Mouse (Mus musculus): Measurements from ENCODE around the gene Usp35. TPM values are rescaled to one million over a fixed set of nuclear protein-coding genes. Genes with fewer than 3 reads are reported as not detected.

The Usp35 gene
- polyA plus RNA-seq, 1 experiment from 2014 or later, result 2.8 TPM

DNA sequence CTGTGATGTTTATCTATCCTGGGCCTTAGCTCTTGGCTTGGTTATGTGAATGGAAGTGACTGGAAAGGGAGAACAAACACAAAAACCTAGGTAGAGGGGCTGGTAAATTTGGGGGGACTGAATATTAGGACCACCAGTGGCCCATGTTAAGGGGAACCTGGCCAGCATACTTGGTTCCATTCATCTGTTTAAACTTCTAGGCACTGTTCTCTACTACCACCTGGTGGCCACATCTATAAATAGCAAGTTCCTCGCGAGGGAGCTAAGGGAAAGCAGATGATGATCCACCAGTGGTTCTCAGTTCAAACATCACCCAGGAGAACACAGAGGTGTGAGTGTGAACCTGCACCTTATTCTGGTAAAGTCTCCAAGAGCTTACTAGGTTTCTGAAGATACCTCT is 34.4 kb downstream of the Usp35 start:
- Histone ChIP-seq H3K27ac (ENCODE audit: low read depth, low read length) (no peak overlapping the region), H3K4me1 (ENCODE audit: control insufficient read depth, insufficient read depth, low read length) (no peaks in the 10 kb centered on the region), H3K4me3 (ENCODE audit: low read depth, low read length) (no peak overlapping the region), H3K36me3 (ENCODE audit: control insufficient read depth, insufficient read depth, low read length) (no peaks in the 10 kb centered on the region; the same call in 1 of the 2 replicates), H3K4me2 (ENCODE audit: low read depth) (no peak overlapping the region), H3K27me3 (ENCODE audit: control insufficient read depth, insufficient read depth, low read length) (no peaks in the 10 kb centered on the region), H3K9me3 (ENCODE audit: control insufficient read depth, low read length) (no peaks in the 10 kb centered on the region), H3K9ac (ENCODE audit: low read length) (no peak overlapping the region)
- WGBS, result 0% methylated on average over 2 of the region's 2 CpGs
- peak; percentile 38; the same call in 1 of the 2 replicates for ATAC-seq (ENCODE audit: insufficient read depth, low FRiP score, low TSS enrichment)
- DNase-seq (ENCODE audit: low spot score), result peak; percentile 55

DNA sequence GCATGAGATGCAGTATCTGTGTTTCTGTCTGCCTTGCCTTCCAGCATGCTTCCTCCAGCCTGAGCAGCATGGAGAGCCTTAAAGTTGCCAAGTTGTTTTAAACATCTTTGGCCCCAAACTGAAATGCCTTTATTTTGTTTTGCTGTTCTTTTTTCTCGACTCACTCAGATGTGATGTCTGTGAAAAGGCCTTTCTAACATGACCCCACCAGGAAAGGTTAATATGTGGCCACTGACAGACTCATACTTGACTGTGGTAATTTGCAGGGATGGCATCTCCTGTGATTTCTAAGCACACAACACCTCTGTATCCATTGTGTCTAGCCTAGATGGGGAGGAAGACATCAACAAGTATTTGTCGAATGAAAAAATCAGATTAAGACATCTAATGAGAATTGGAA is 34.8 kb downstream of the Usp35 start:
- Histone ChIP-seq H3K27ac (ENCODE audit: low read depth, low read length) (no peak overlapping the region), H3K4me3 (ENCODE audit: low read depth, low read length) (no peak overlapping the region), H3K9me3 (ENCODE audit: control insufficient read depth, low read length) (no peaks in the 10 kb centered on the region), H3K27me3 (ENCODE audit: control insufficient read depth, insufficient read depth, low read length) (no peaks in the 10 kb centered on the region), H3K9ac (ENCODE audit: low read length) (no peak overlapping the region), H3K4me1 (ENCODE audit: control insufficient read depth, insufficient read depth, low read length) (no peaks in the 10 kb centered on the region), H3K4me2 (ENCODE audit: low read depth) (no peak overlapping the region), H3K36me3 (ENCODE audit: control insufficient read depth, insufficient read depth, low read length) (no peaks in the 10 kb centered on the region; the same call in 1 of the 2 replicates)
- 62% methylated on average over 2 of the region's 2 CpGs for WGBS
- ATAC-seq (ENCODE audit: insufficient read depth, low FRiP score, low TSS enrichment) (no peak), DNase-seq (ENCODE audit: low spot score) (no peak)

DNA sequence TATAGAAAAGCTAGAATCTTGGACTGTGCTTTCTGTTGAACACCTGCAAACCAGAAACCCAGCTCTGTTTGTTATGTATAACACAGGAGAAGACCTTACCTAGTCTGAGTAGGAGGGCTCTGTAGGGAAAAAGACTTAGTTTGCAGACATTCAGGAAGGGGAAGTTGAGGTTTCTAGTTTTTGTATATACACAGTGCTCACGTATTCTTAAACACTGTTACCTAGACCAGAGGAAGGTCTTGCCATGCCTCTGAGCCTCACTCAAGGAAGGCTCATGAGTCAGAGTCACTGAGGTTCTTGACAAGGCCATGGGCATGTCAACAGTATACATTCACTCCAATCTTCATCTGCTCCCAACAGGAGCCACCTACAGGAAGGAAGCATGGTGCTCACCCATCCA is 60.8 kb downstream of the Usp35 start:
- WGBS, result 81% methylated on average over 1 of the region's 1 CpGs
- H3K4me1 ChIP-seq (ENCODE audit: control insufficient read depth, insufficient read depth, low read length), result no peaks in the 10 kb centered on the region
- no peak overlapping the region for H3K4me2 ChIP-seq (ENCODE audit: low read depth)
- no peaks in the 10 kb centered on the region for H3K9me3 ChIP-seq (ENCODE audit: control insufficient read depth, low read length)
- no peak overlapping the region for H3K4me3 ChIP-seq (ENCODE audit: low read depth, low read length)
- no peaks in the 10 kb centered on the region for H3K36me3 ChIP-seq (ENCODE audit: control insufficient read depth, insufficient read depth, low read length)
- no peaks in the 10 kb centered on the region for H3K27me3 ChIP-seq (ENCODE audit: control insufficient read depth, insufficient read depth, low read length)
- H3K27ac ChIP-seq (ENCODE audit: low read depth, low read length), result no peak overlapping the region
- no peak for DNase-seq (ENCODE audit: low spot score)
- H3K9ac ChIP-seq (ENCODE audit: low read length), result no peak overlapping the region
- no peak for ATAC-seq (ENCODE audit: insufficient read depth, low FRiP score, low TSS enrichment)

DNA sequence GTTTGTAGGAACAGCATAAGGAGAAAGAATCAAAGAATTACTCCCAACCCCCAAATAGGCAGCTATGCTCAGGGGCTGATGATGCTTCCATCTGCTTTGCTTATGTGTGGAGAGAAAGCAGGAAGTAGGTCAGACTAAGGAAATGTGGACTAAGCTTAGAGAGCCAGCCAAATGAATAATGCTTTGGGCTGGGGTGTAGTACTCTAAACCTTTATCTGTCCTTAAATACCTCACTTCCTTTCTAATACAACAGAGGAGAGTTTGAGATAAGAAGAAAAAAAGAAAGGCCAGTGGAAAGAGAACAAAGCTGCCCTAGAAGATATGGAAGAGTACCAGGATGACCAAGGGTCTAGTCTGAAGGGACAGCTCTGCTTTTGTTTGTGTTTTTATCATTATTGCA is 61.5 kb downstream of the Usp35 start:
- no peaks in the 10 kb centered on the region for H3K27me3 ChIP-seq (ENCODE audit: control insufficient read depth, insufficient read depth, low read length)
- no peaks in the 10 kb centered on the region for H3K4me1 ChIP-seq (ENCODE audit: control insufficient read depth, insufficient read depth, low read length)
- no peaks in the 10 kb centered on the region for H3K9me3 ChIP-seq (ENCODE audit: control insufficient read depth, low read length)
- no peaks in the 10 kb centered on the region for H3K36me3 ChIP-seq (ENCODE audit: control insufficient read depth, insufficient read depth, low read length)
- DNase-seq (ENCODE audit: low spot score) (no peak), ATAC-seq (ENCODE audit: insufficient read depth, low FRiP score, low TSS enrichment) (no peak)
- no peak overlapping the region for H3K27ac ChIP-seq (ENCODE audit: low read depth, low read length)
- no peak overlapping the region for H3K4me2 ChIP-seq (ENCODE audit: low read depth)
- H3K9ac ChIP-seq (ENCODE audit: low read length), result no peak overlapping the region
- no peak overlapping the region for H3K4me3 ChIP-seq (ENCODE audit: low read depth, low read length)

DNA sequence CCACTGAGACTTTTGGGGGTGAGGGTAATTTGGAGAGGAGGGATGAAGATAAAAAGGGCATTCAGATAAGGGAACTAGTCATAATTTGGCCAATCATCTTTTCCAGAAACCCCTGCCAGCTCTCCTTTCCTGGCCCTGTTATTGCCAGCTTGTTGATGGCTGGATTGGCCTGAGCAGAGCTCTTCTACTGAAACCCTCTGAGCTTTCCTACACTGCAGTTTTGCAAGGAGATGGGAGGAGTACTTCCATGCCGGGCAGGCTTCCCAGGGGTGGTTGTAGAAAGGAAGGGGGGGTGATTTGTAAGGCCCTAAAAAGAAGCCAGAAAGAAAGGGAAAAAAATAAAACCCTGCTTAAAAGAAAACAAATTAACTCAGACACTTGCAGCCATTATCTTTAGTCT is 69.3 kb downstream of the Usp35 start:
- no peak for ATAC-seq (ENCODE audit: insufficient read depth, low FRiP score, low TSS enrichment)
- Histone ChIP-seq H3K36me3 (ENCODE audit: control insufficient read depth, insufficient read depth, low read length) (no peaks in the 10 kb centered on the region), H3K4me2 (ENCODE audit: low read depth) (no peak overlapping the region), H3K27ac (ENCODE audit: low read depth, low read length) (no peak overlapping the region), H3K4me3 (ENCODE audit: low read depth, low read length) (no peak overlapping the region), H3K9ac (ENCODE audit: low read length) (no peak overlapping the region), H3K4me1 (ENCODE audit: control insufficient read depth, insufficient read depth, low read length) (no peaks in the 10 kb centered on the region), H3K27me3 (ENCODE audit: control insufficient read depth, insufficient read depth, low read length) (no peaks in the 10 kb centered on the region), H3K9me3 (ENCODE audit: control insufficient read depth, low read length) (no peaks in the 10 kb centered on the region)
- WGBS, result 48% methylated on average over 1 of the region's 1 CpGs
- DNase-seq (ENCODE audit: low spot score), result no peak

Other genes starting within 250 kb of the Usp35 start
- 6.1 and 6.6 TPM in 2 replicates for gene Kctd21, start 307 bp upstream of the Usp35 start, polyA plus RNA-seq (2014; fragmentation: Nextera tagmentation; extraction: Ambion mirVana)
- 33.5 and 35.9 TPM in 2 replicates for gene Alg8, start 39.6 kb upstream of the Usp35 start, polyA plus RNA-seq (2014; fragmentation: Nextera tagmentation; extraction: Ambion mirVana)
- 320 and 333 TPM in 2 replicates for gene Ndufc2, start 68.0 kb upstream of the Usp35 start, polyA plus RNA-seq (2014; fragmentation: Nextera tagmentation; extraction: Ambion mirVana)
- gene Thrsp, start 85.7 kb upstream of the Usp35 start, polyA plus RNA-seq (2014; fragmentation: Nextera tagmentation; extraction: Ambion mirVana), result 0.17 and 0.19 TPM in 2 replicates
- 0.64 and 1.5 TPM in 2 replicates for gene Kctd14, start 119.3 kb upstream of the Usp35 start, polyA plus RNA-seq (2014; fragmentation: Nextera tagmentation; extraction: Ambion mirVana)
- 65.2 and 66.6 TPM in 2 replicates for gene Ints4, start 148.9 kb upstream of the Usp35 start, polyA plus RNA-seq (2014; fragmentation: Nextera tagmentation; extraction: Ambion mirVana)
- 37.0 and 41.1 TPM in 2 replicates for gene Aamdc, start 247.5 kb upstream of the Usp35 start, polyA plus RNA-seq (2014; fragmentation: Nextera tagmentation; extraction: Ambion mirVana)
- gene Rsf1, start 247.9 kb upstream of the Usp35 start, polyA plus RNA-seq (2014; fragmentation: Nextera tagmentation; extraction: Ambion mirVana), result 21.8 and 25.3 TPM in 2 replicates